Comparison of ENCODE assay signal across 14 mouse cellular contexts in the genomic region with DNA sequence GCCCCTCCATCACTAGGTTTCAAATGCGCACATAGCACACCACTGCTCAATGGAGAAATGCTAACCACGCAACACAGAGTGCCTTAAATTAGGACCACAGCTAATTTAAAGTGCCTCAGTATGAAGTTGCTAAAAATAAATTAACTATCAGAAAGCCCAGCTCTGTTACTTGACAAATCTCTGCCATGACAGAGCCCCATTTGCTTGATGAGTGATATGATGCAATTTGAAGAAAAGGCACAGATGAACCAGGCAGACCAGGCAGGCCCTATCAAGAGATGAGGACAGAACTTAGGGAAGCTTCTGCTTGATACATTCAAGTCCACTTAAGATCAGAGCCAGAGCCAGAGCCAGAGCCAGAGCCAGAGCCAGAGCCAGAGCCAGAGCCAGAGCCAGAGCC.
"Had no signal": no experiment of that assay in that cellular context is flagged by ENCODE, and none has a peak within 500 bp of the region (broad histone marks: within the 10 kb centered on the region; RNA-seq: fewer than 3 reads in every experiment).

No protein-coding gene starts in this region.

- H3K9me3 ChIP-seq: midbrain, embryonic 12.5 days; neural tube, embryonic 12.5 days; stomach, embryonic 15.5 days had no signal

- H3K4me2 ChIP-seq: lung, embryonic 14.5 days; midbrain, embryonic 12.5 days; neural tube, embryonic 12.5 days; stomach, embryonic 15.5 days had no signal

- DNase-seq: lung, embryonic 14.5 days; lung, postnatal 10 days; lung, postnatal 4 days; midbrain, embryonic 14.5 days; right cerebral cortex, postnatal 14 days; thymus, adult 2 months; thymus, postnatal 25 days; thymus, postnatal 4 days had no signal

- H3K27ac ChIP-seq: midbrain, embryonic 10.5 days; midbrain, embryonic 12.5 days; neural tube, embryonic 12.5 days; stomach, embryonic 15.5 days; stomach, postnatal 0 days had no signal

- H3K4me1 ChIP-seq: midbrain, embryonic 10.5 days; midbrain, embryonic 12.5 days; neural tube, embryonic 12.5 days; stomach, embryonic 15.5 days had no signal

- H3K9ac ChIP-seq: lung, embryonic 14.5 days; midbrain, embryonic 12.5 days; neural tube, embryonic 12.5 days; stomach, embryonic 15.5 days had no signal

- H3K27me3 ChIP-seq: midbrain, embryonic 12.5 days; neural tube, embryonic 12.5 days; stomach, embryonic 15.5 days had no signal

- ATAC-seq: midbrain, embryonic 16.5 days had no signal

- H3K4me3 ChIP-seq: midbrain, embryonic 10.5 days; midbrain, embryonic 12.5 days; neural tube, embryonic 12.5 days; stomach, embryonic 15.5 days had no signal

- H3K36me3 ChIP-seq: midbrain, embryonic 10.5 days; midbrain, embryonic 12.5 days; neural tube, embryonic 12.5 days; stomach, embryonic 15.5 days had no signal
